Mouse (Mus musculus) forebrain, embryonic 12.5 days (tissue): ENCODE measurements around the gene Msl3. TPM values are rescaled to one million over a fixed set of nuclear protein-coding genes. Genes with fewer than 3 reads are reported as not detected.
"Not testable (repeated sequence)": the region's sequence is repeated elsewhere in the genome, so short reads cannot be mapped to it uniquely, and the experiment has no call there.

Experiments
- ATAC-seq: fragments of 200-750 bp; cut with Nextera tagmentation; 2 replicates; pipeline ENCODE4 v1.8.0; 2017; ENCODE audit warnings: moderate TSS enrichment; ENCODE audit not compliant: low FRiP score
- H3K27ac ChIP-seq: fragments of 300-500 bp; sonication (generic); 2 replicates; pipeline ENCODE4 v1.5.1; 2016; ENCODE audit warnings: mild to moderate bottlenecking
- H3K27me3 ChIP-seq: fragments of 300-500 bp; sonication (generic); 2 replicates; pipeline ENCODE4 v1.6.1; 2016; ENCODE audit warnings: mild to moderate bottlenecking
- H3K36me3 ChIP-seq: fragments of 300-500 bp; sonication (generic); replicated peaks from 2 replicates; pipeline ENCODE4 v1.6.1; 2016; ENCODE audit warnings: mild to moderate bottlenecking
- H3K4me1 ChIP-seq: fragments of 300-500 bp; sonication (generic); 2 replicates; pipeline ENCODE4 v1.6.1; 2016
- H3K4me2 ChIP-seq: fragments of 300-500 bp; sonication (generic); 2 replicates; pipeline ENCODE4 v1.6.1; 2016; ENCODE audit warnings: mild to moderate bottlenecking, moderate library complexity
- H3K4me3 ChIP-seq: fragments of 300-500 bp; sonication (generic); replicated peaks from 2 replicates; pipeline ENCODE4 v1.5.1; 2016; ENCODE audit warnings: mild to moderate bottlenecking
- H3K9ac ChIP-seq: fragments of 300-500 bp; sonication (generic); 2 replicates; pipeline ENCODE4 v1.6.1; 2016; ENCODE audit warnings: mild to moderate bottlenecking
- H3K9me3 ChIP-seq: fragments of 300-500 bp; sonication (generic); 2 replicates; pipeline ENCODE4 v1.6.1; 2016
- WGBS: fragments of 180-500 bp; shearing (Covaris S2); methylation state at CpG from one replicate; pipeline ENCODE4 v1.1.7; 2016; 5-methylcytosine and 5-hydroxymethylcytosine counted together
- polyA plus RNA-seq: library from polyadenylated mRNA; unstranded; fragments of >200 nt; fragmentation: Nextera tagmentation; extraction: Ambion mirVana; gene quantifications from 2 replicates; pipeline ENCODE4 v1.2.1, GENCODE M21; 2016

Gene Msl3
- 31.7 and 32.9 TPM in 2 replicates for polyA plus RNA-seq

- Histone ChIP-seq H3K27me3 (peaks cover 20% of the 10 kb centered on the region; the same call in 1 of the 2 replicates), H3K4me2 (peak within 1 kb of the TSS; percentile 67), H3K27ac (peak within 1 kb of the TSS; percentile 90), H3K4me1 (no peaks in the 10 kb centered on the region), H3K4me3 (peak within 1 kb of the TSS; percentile 52), H3K9me3 (no peaks in the 10 kb centered on the region), H3K9ac (peak within 1 kb of the TSS; percentile 60), H3K36me3 (no peaks in the 10 kb centered on the region)
- 24% methylated on average over 74 of the region's 88 CpGs for WGBS
- ATAC-seq, result peak; percentile 88
Observed at GRCm38 (mm10) chrX:168673525-168674406, at the start of gene Msl3. Gene Msl3 (minus strand): TSS chrX:168673898.

- Histone ChIP-seq H3K9ac (no peak overlapping the region), H3K27ac (no peak overlapping the region), H3K4me2 (no peak overlapping the region), H3K36me3 (no peaks in the 10 kb centered on the region), H3K9me3 (no peaks in the 10 kb centered on the region), H3K27me3 (peaks cover 14% of the 10 kb centered on the region; the same call in 1 of the 2 replicates), H3K4me1 (no peaks in the 10 kb centered on the region), H3K4me3 (no peak overlapping the region)
- 59% methylated on average over 2 of the region's 2 CpGs for WGBS
- no peak for ATAC-seq
Observed at GRCm38 (mm10) chrX:168717969-168718368, 44.3 kb upstream of the Msl3 start.

- H3K27me3 ChIP-seq, result peaks cover 20% of the 10 kb centered on the region; the same call in 1 of the 2 replicates
- H3K9ac ChIP-seq, result peak overlapping the region; percentile 60
- 0 out of 2 replicates have a peak overlapping the region, but pooled peaks have one; percentile 90 for H3K27ac ChIP-seq
- H3K36me3 ChIP-seq, result no peaks in the 10 kb centered on the region
- H3K4me1 ChIP-seq, result no peaks in the 10 kb centered on the region
- H3K4me3 ChIP-seq, result peak overlapping the region; percentile 52
- peak overlapping the region; percentile 67 for H3K4me2 ChIP-seq
- no peak; the same call in 1 of the 2 replicates for ATAC-seq
- 33% methylated on average over 10 of the region's 10 CpGs for WGBS
- no peaks in the 10 kb centered on the region for H3K9me3 ChIP-seq
Observed at GRCm38 (mm10) chrX:168674407-168674962, 787 bp upstream of the Msl3 start.

- peak overlapping the region; percentile 60 for H3K9ac ChIP-seq
- peaks cover 20% of the 10 kb centered on the region; the same call in 1 of the 2 replicates for H3K27me3 ChIP-seq
- WGBS, result 28% methylated on average over 31 of the region's 31 CpGs
- H3K4me3 ChIP-seq, result peak overlapping the region; percentile 52
- H3K4me1 ChIP-seq, result no peaks in the 10 kb centered on the region
- ATAC-seq, result peak; percentile 9
- peak overlapping the region; percentile 67 for H3K4me2 ChIP-seq
- peak overlapping the region; percentile 90 for H3K27ac ChIP-seq
- no peaks in the 10 kb centered on the region for H3K36me3 ChIP-seq
- H3K9me3 ChIP-seq, result no peaks in the 10 kb centered on the region
Observed at GRCm38 (mm10) chrX:168672913-168673524, 679 bp downstream of the Msl3 start.

- peak; percentile 76 for ATAC-seq
- peak overlapping the region; percentile 52 for H3K4me3 ChIP-seq
- H3K27ac ChIP-seq, result peak overlapping the region; percentile 90; the same call in 1 of the 2 replicates
- no peaks in the 10 kb centered on the region for H3K36me3 ChIP-seq
- peak overlapping the region; percentile 60 for H3K9ac ChIP-seq
- no peaks in the 10 kb centered on the region for H3K9me3 ChIP-seq
- H3K4me1 ChIP-seq, result no peaks in the 10 kb centered on the region
- WGBS, result 18% methylated on average over 9 of the region's 9 CpGs
- H3K27me3 ChIP-seq, result peaks cover 20% of the 10 kb centered on the region; the same call in 1 of the 2 replicates
- H3K4me2 ChIP-seq, result peak overlapping the region; percentile 67
Observed at GRCm38 (mm10) chrX:168672425-168672824, 1.3 kb downstream of the Msl3 start.

- WGBS, result 82% methylated on average over 12 of the region's 12 CpGs
- no peak for ATAC-seq
- Histone ChIP-seq H3K36me3 (0 out of 2 replicates have a peak, but pooled peaks cover 4% of the 10 kb centered on the region), H3K27ac (no peak overlapping the region), H3K4me3 (no peak overlapping the region), H3K9me3 (no peaks in the 10 kb centered on the region), H3K27me3 (0 out of 2 replicates have a peak, but pooled peaks cover 4% of the 10 kb centered on the region), H3K4me1 (no peaks in the 10 kb centered on the region), H3K9ac (no peak overlapping the region), H3K4me2 (no peak overlapping the region)
Observed at GRCm38 (mm10) chrX:168663982-168664689, 9.6 kb downstream of the Msl3 start.

GRCm38 (mm10) chrX:168660236-168660635 is 13.5 kb downstream of the Msl3 start:
- Histone ChIP-seq H3K4me2 (no peak overlapping the region), H3K4me3 (no peak overlapping the region), H3K36me3 (peaks cover 5% of the 10 kb centered on the region; the same call in 1 of the 2 replicates), H3K27ac (no peak overlapping the region), H3K27me3 (0 out of 2 replicates have a peak, but pooled peaks cover 4% of the 10 kb centered on the region), H3K9ac (no peak overlapping the region), H3K9me3 (no peaks in the 10 kb centered on the region), H3K4me1 (no peaks in the 10 kb centered on the region)
- WGBS, result 74% methylated on average over 4 of the region's 4 CpGs
- ATAC-seq, result no peak

- not testable (repeated sequence) for H3K4me1 ChIP-seq, H3K36me3 ChIP-seq, H3K4me3 ChIP-seq, ATAC-seq, H3K9ac ChIP-seq, H3K9me3 ChIP-seq, H3K4me2 ChIP-seq, H3K27me3 ChIP-seq, H3K27ac ChIP-seq
- WGBS, result 65% methylated on average over 4 of the region's 4 CpGs
Observed at GRCm38 (mm10) chrX:168659803-168660202, 13.9 kb downstream of the Msl3 start.

- Histone ChIP-seq H3K36me3 (peaks cover 5% of the 10 kb centered on the region; the same call in 1 of the 2 replicates), H3K9me3 (no peaks in the 10 kb centered on the region), H3K4me2 (no peak overlapping the region), H3K27me3 (0 out of 2 replicates have a peak, but pooled peaks cover 4% of the 10 kb centered on the region), H3K27ac (no peak overlapping the region), H3K4me1 (no peaks in the 10 kb centered on the region), H3K4me3 (no peak overlapping the region), H3K9ac (no peak overlapping the region)
- WGBS, result 97% methylated on average over 3 of the region's 3 CpGs
- ATAC-seq, result no peak
Observed at GRCm38 (mm10) chrX:168659275-168659674, 14.4 kb downstream of the Msl3 start.

GRCm38 (mm10) chrX:168657795-168658194 is 15.9 kb downstream of the Msl3 start:
- H3K27me3 ChIP-seq, result no peaks in the 10 kb centered on the region
- no peak for ATAC-seq
- WGBS, result 83% methylated on average over 1 of the region's 1 CpGs
- H3K27ac ChIP-seq, result no peak overlapping the region
- no peaks in the 10 kb centered on the region for H3K4me1 ChIP-seq
- H3K36me3 ChIP-seq, result peaks cover 5% of the 10 kb centered on the region; the same call in 1 of the 2 replicates
- no peak overlapping the region for H3K9ac ChIP-seq
- H3K9me3 ChIP-seq, result no peaks in the 10 kb centered on the region
- no peak overlapping the region for H3K4me3 ChIP-seq
- H3K4me2 ChIP-seq, result no peak overlapping the region

GRCm38 (mm10) chrX:168649336-168649735 is 24.4 kb downstream of the Msl3 start:
- Histone ChIP-seq H3K27ac (no peak overlapping the region), H3K27me3 (peaks cover 13% of the 10 kb centered on the region; the same call in 1 of the 2 replicates), H3K9ac (no peak overlapping the region), H3K9me3 (no peaks in the 10 kb centered on the region), H3K36me3 (no peaks in the 10 kb centered on the region), H3K4me2 (no peak overlapping the region), H3K4me1 (no peaks in the 10 kb centered on the region), H3K4me3 (no peak overlapping the region)
- ATAC-seq, result no peak
- 71% methylated on average over 2 of the region's 2 CpGs for WGBS
